Comparison of ENCODE assay signal across 31 mouse cellular contexts in the genomic region with DNA sequence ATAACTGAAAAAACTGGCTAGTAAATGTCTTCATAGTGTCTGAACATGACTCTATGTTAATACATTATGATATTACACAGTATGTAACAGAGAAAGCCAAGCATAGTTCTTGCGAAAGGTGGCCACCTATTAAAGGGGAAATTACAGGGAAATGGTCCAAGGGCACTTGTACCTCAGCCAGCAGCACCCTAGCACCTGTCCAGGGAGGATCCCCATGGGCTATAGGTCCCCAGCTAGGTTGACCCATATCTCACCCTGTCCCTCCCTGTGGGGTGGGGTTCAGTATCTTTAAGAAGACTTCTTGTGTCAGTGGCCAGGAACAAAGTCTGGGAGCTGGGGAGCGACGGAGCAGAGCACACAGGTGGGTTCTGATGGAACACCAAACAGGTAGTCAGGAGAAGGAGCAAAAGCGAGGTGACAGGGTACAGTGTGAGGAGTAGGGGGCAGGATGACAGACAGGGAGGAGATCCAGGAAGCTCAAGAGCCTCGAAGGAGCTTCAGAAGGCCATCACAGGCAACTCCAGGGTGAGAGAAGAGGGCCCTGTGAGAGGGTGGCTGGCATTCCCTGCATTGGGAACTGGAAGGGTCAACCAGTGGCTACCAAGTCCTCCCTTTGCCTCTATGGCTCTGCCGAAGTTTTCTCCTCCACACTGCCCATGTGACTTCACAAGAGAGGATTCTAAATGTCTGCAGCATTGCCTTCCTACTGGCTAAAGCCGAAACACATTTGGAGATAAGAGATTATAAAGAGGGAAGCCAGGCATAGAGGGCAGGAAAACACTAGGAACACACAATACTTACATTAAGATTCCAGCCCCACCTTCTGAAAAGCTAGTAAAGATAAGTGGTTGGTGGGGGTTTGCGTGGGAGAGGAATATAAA. TPM values are rescaled to one million over a fixed set of nuclear protein-coding genes. Genes with fewer than 3 reads are reported as not detected.
DNase-seq lines count a peak whose midpoint lies in the region; ATAC-seq and TF ChIP-seq lines count a peak whose summit lies in the region.
"Had no signal": no experiment of that assay in that cellular context is flagged by ENCODE, and none has a peak within 500 bp of the region (broad histone marks: within the 10 kb centered on the region; RNA-seq: fewer than 3 reads in every experiment).

No protein-coding gene starts in this region.

- no peaks in the 10 kb centered on the region for H3K9me3 ChIP-seq in heart, embryonic 10.5 days
- no peaks in the 10 kb centered on the region; the same call in 1 of the 2 replicates for H3K9me3 ChIP-seq in heart, embryonic 11.5 days (replicated peaks; ENCODE audit: control insufficient read depth, low read length)
- no peaks in the 10 kb centered on the region for H3K9me3 ChIP-seq in kidney, embryonic 16.5 days (ENCODE audit: low read length)
- H3K9me3 ChIP-seq in kidney, postnatal 0 days (replicated peaks; ENCODE audit: low read length), result no peaks in the 10 kb centered on the region
- no peaks in the 10 kb centered on the region for H3K9me3 ChIP-seq in forebrain, embryonic 15.5 days
- H3K9me3 ChIP-seq: embryonic facial prominence, embryonic 15.5 days; liver, embryonic 13.5 days; stomach, embryonic 15.5 days had no signal

- DNase-seq in heart, embryonic 10.5 days (ENCODE audit: low spot score), result peak; percentile 72
- no peak for DNase-seq in kidney, adult 9 months
- DNase-seq in kidney, postnatal 0 days (ENCODE audit: low spot score), result no peak
- DNase-seq in yolk sac, embryonic 10.5 days (ENCODE audit: low spot score), result peak; percentile 20
- DNase-seq: adrenal gland, postnatal 10 days; cerebellum, adult 8-10 months; cerebellum, postnatal 25 days; gastrocnemius, postnatal 25 days; heart, adult 2 months; heart, postnatal 14 days; liver, embryonic 13.5 days; lung, adult 2 months; lung, postnatal 10 days; midbrain, embryonic 14.5 days; retina, postnatal 1 day; right cerebral cortex, postnatal 14 days; thymus, adult 18-20 months; thymus, postnatal 25 days had no signal

- no peak overlapping the region for H3K4me2 ChIP-seq in heart, embryonic 11.5 days
- H3K4me2 ChIP-seq in kidney, embryonic 16.5 days (replicated peaks; ENCODE audit: low read depth, low read length), result no peak overlapping the region
- no peak overlapping the region for H3K4me2 ChIP-seq in kidney, postnatal 0 days (ENCODE audit: low read length)
- H3K4me2 ChIP-seq in forebrain, embryonic 15.5 days (replicated peaks), result no peak overlapping the region
- H3K4me2 ChIP-seq: embryonic facial prominence, embryonic 15.5 days; forebrain, embryonic 12.5 days; liver, embryonic 13.5 days; stomach, embryonic 15.5 days had no signal

- H3K27me3 ChIP-seq in heart, embryonic 10.5 days (ENCODE audit: insufficient read depth, poor library complexity, severe bottlenecking), result no peaks in the 10 kb centered on the region
- H3K27me3 ChIP-seq in heart, embryonic 11.5 days (ENCODE audit: control insufficient read depth, insufficient read depth, low read length), result no peaks in the 10 kb centered on the region
- H3K27me3 ChIP-seq in kidney, embryonic 16.5 days (ENCODE audit: insufficient read depth, low read length), result no peaks in the 10 kb centered on the region
- H3K27me3 ChIP-seq in kidney, postnatal 0 days (ENCODE audit: insufficient read depth, low read length), result no peaks in the 10 kb centered on the region
- no peaks in the 10 kb centered on the region for H3K27me3 ChIP-seq in forebrain, embryonic 15.5 days
- H3K27me3 ChIP-seq: embryonic facial prominence, embryonic 15.5 days; forebrain, embryonic 12.5 days; liver, embryonic 13.5 days; Patski; stomach, embryonic 15.5 days had no signal

- H3K27ac ChIP-seq in heart, embryonic 10.5 days, result no peak overlapping the region
- no peak overlapping the region for H3K27ac ChIP-seq in heart, embryonic 11.5 days (ENCODE audit: low read depth, low read length)
- H3K27ac ChIP-seq in kidney, embryonic 16.5 days (ENCODE audit: low read length), result peak overlapping the region; percentile 94
- peak overlapping the region; percentile 91 for H3K27ac ChIP-seq in kidney, postnatal 0 days
- no peak overlapping the region for H3K27ac ChIP-seq in forebrain, embryonic 15.5 days (replicated peaks)
- H3K27ac ChIP-seq: embryonic facial prominence, embryonic 10.5 days; embryonic facial prominence, embryonic 15.5 days; forebrain, embryonic 12.5 days; heart, adult 2 months; hindbrain, postnatal 0 days; liver, embryonic 13.5 days; macrophage; stomach, embryonic 15.5 days had no signal

- no peaks in the 10 kb centered on the region for H3K36me3 ChIP-seq in heart, embryonic 10.5 days
- H3K36me3 ChIP-seq in heart, embryonic 11.5 days (ENCODE audit: control insufficient read depth, insufficient read depth, low read length), result no peaks in the 10 kb centered on the region
- no peaks in the 10 kb centered on the region for H3K36me3 ChIP-seq in kidney, embryonic 16.5 days (ENCODE audit: insufficient read depth, low read length)
- no peaks in the 10 kb centered on the region for H3K36me3 ChIP-seq in kidney, postnatal 0 days (ENCODE audit: insufficient read depth, low read length)
- no peaks in the 10 kb centered on the region for H3K36me3 ChIP-seq in forebrain, embryonic 15.5 days
- H3K36me3 ChIP-seq: embryonic facial prominence, embryonic 10.5 days; embryonic facial prominence, embryonic 15.5 days; forebrain, embryonic 12.5 days; liver, embryonic 13.5 days; stomach, embryonic 15.5 days had no signal

- no peak overlapping the region for H3K9ac ChIP-seq in heart, embryonic 11.5 days (ENCODE audit: low read depth, low read length)
- peak overlapping the region; percentile 36; the same call in 1 of the 2 replicates for H3K9ac ChIP-seq in kidney, embryonic 16.5 days (replicated peaks; ENCODE audit: low read length)
- H3K9ac ChIP-seq in kidney, postnatal 0 days (ENCODE audit: low read depth, low read length), result no peak overlapping the region
- no peak overlapping the region for H3K9ac ChIP-seq in forebrain, embryonic 15.5 days (replicated peaks)
- H3K9ac ChIP-seq: embryonic facial prominence, embryonic 15.5 days; forebrain, embryonic 12.5 days; liver, embryonic 13.5 days; stomach, embryonic 15.5 days had no signal

- WGBS in heart, embryonic 10.5 days, result 77% methylated on average over 8 of the region's 8 CpGs
- 68% methylated on average over 8 of the region's 8 CpGs for WGBS in heart, embryonic 11.5 days (ENCODE audit: insufficient replicate concordance)
- WGBS in kidney, embryonic 16.5 days, result 75% methylated on average over 8 of the region's 8 CpGs
- WGBS in kidney, postnatal 0 days, result 68% methylated on average over 8 of the region's 8 CpGs
- 94% methylated on average over 8 of the region's 8 CpGs for WGBS in forebrain, embryonic 15.5 days

- no peaks in the 10 kb centered on the region for H3K4me1 ChIP-seq in heart, embryonic 10.5 days
- H3K4me1 ChIP-seq in heart, embryonic 11.5 days (ENCODE audit: control insufficient read depth, insufficient read depth, low read length), result no peaks in the 10 kb centered on the region
- H3K4me1 ChIP-seq in kidney, embryonic 16.5 days (ENCODE audit: insufficient read depth, low read length), result 0 out of 2 replicates have a peak, but pooled peaks cover 10% of the 10 kb centered on the region
- 0 out of 2 replicates have a peak, but pooled peaks cover 5% of the 10 kb centered on the region for H3K4me1 ChIP-seq in kidney, postnatal 0 days (replicated peaks; ENCODE audit: insufficient read depth, low read length)
- no peaks in the 10 kb centered on the region for H3K4me1 ChIP-seq in forebrain, embryonic 15.5 days
- H3K4me1 ChIP-seq: embryonic facial prominence, embryonic 10.5 days; embryonic facial prominence, embryonic 15.5 days; forebrain, embryonic 12.5 days; stomach, embryonic 15.5 days had no signal

- no peak for TF ChIP-seq CTCF in kidney, postnatal 0 days (IDR thresholded peaks at IDR 0.05; ENCODE audit: low read depth)

- ATAC-seq in heart, embryonic 11.5 days (replicated peaks; ENCODE audit: insufficient number of reproducible peaks, low FRiP score, low TSS enrichment), result no peak
- peak; percentile 51; the same call in 1 of the 2 replicates for ATAC-seq in kidney, embryonic 16.5 days (ENCODE audit: low FRiP score, low TSS enrichment)
- ATAC-seq in kidney, postnatal 0 days (replicated peaks; ENCODE audit: low FRiP score, low read depth), result 0 out of 2 replicates have a peak, but pooled peaks have one; percentile 10
- ATAC-seq in forebrain, embryonic 15.5 days (replicated peaks), result no peak
- ATAC-seq: hindbrain, postnatal 0 days had no signal

- no peak overlapping the region for H3K4me3 ChIP-seq in heart, embryonic 10.5 days
- no peak overlapping the region for H3K4me3 ChIP-seq in heart, embryonic 11.5 days (ENCODE audit: low read depth, low read length)
- no peak overlapping the region for H3K4me3 ChIP-seq in kidney, embryonic 16.5 days (ENCODE audit: low read length)
- H3K4me3 ChIP-seq in kidney, postnatal 0 days (replicated peaks; ENCODE audit: low read depth, low read length), result no peak overlapping the region
- H3K4me3 ChIP-seq in forebrain, embryonic 15.5 days, result no peak overlapping the region
- H3K4me3 ChIP-seq: embryonic facial prominence, embryonic 10.5 days; embryonic facial prominence, embryonic 15.5 days; forebrain, embryonic 12.5 days; heart, adult 2 months; liver, embryonic 13.5 days; stomach, embryonic 15.5 days had no signal

RNA-seq across cellular contexts. Expression of gene Aoc1, which starts 22.5 kb away (rescaled TPM):
- not detected in 2 replicates for polyA plus RNA-seq in heart, embryonic 10.5 days (2016; fragmentation: Nextera tagmentation; extraction: Ambion mirVana)
- not detected in 2 replicates for polyA plus RNA-seq in heart, embryonic 11.5 days (2014; fragmentation: Nextera tagmentation; extraction: Ambion mirVana)
- polyA plus RNA-seq in kidney, embryonic 16.5 days (2015; fragmentation: Nextera tagmentation; extraction: Ambion mirVana), result 4.7 and 6.0 TPM in 2 replicates
- 9.9 and 11.0 TPM in 2 replicates for polyA plus RNA-seq in kidney, postnatal 0 days (2015; fragmentation: Nextera tagmentation; extraction: Ambion mirVana)
- not detected in 2 replicates for polyA plus RNA-seq in forebrain, embryonic 15.5 days (2015; fragmentation: Nextera tagmentation; extraction: Ambion mirVana)
- polyA plus RNA-seq: forebrain, embryonic 12.5 days; heart, embryonic 14.5 days; hindbrain, embryonic 11.5 days; liver, embryonic 13.5 days; macrophage; midbrain, embryonic 14.5 days; neural tube, embryonic 14.5 days had no signal

RNA-seq across cellular contexts. Expression of gene 1600015I10Rik, which starts 34.5 kb away (rescaled TPM):
- polyA plus RNA-seq in heart, embryonic 10.5 days (2016; fragmentation: Nextera tagmentation; extraction: Ambion mirVana), result 0.05 TPM in 1 of 2 replicates, not detected in the other
- polyA plus RNA-seq in heart, embryonic 11.5 days (2014; fragmentation: Nextera tagmentation; extraction: Ambion mirVana), result 0.08 and 0.14 TPM in 2 replicates
- polyA plus RNA-seq in kidney, embryonic 16.5 days (2015; fragmentation: Nextera tagmentation; extraction: Ambion mirVana), result not detected in 2 replicates
- not detected in 2 replicates for polyA plus RNA-seq in kidney, postnatal 0 days (2015; fragmentation: Nextera tagmentation; extraction: Ambion mirVana)
- not detected in 2 replicates for polyA plus RNA-seq in forebrain, embryonic 15.5 days (2015; fragmentation: Nextera tagmentation; extraction: Ambion mirVana)
- polyA plus RNA-seq: embryonic facial prominence, embryonic 10.5 days; embryonic facial prominence, embryonic 15.5 days; forebrain, embryonic 12.5 days; hindbrain, embryonic 11.5 days; hindbrain, postnatal 0 days; liver, embryonic 13.5 days; lung, adult 2 months; macrophage; midbrain, embryonic 14.5 days; neural tube, embryonic 14.5 days; Patski; stomach, embryonic 15.5 days had no signal

RNA-seq across cellular contexts. Expression of gene Tmem176b, which starts 53.9 kb away (rescaled TPM):
- polyA plus RNA-seq in heart, embryonic 10.5 days (2016; fragmentation: Nextera tagmentation; extraction: Ambion mirVana), result 150 and 178 TPM in 2 replicates
- polyA plus RNA-seq in heart, embryonic 11.5 days (2014; fragmentation: Nextera tagmentation; extraction: Ambion mirVana), result 219 and 237 TPM in 2 replicates
- 479 and 496 TPM in 2 replicates for polyA plus RNA-seq in kidney, embryonic 16.5 days (2015; fragmentation: Nextera tagmentation; extraction: Ambion mirVana)
- polyA plus RNA-seq in kidney, postnatal 0 days (2015; fragmentation: Nextera tagmentation; extraction: Ambion mirVana), result 669 and 685 TPM in 2 replicates
- 85.0 and 90.2 TPM in 2 replicates for polyA plus RNA-seq in forebrain, embryonic 15.5 days (2015; fragmentation: Nextera tagmentation; extraction: Ambion mirVana)

RNA-seq across cellular contexts. Expression of gene Tmem176a, which starts 54.5 kb away (rescaled TPM):
- 65.3 and 84.3 TPM in 2 replicates for polyA plus RNA-seq in heart, embryonic 10.5 days (2016; fragmentation: Nextera tagmentation; extraction: Ambion mirVana)
- 104 and 108 TPM in 2 replicates for polyA plus RNA-seq in heart, embryonic 11.5 days (2014; fragmentation: Nextera tagmentation; extraction: Ambion mirVana)
- 194 and 227 TPM in 2 replicates for polyA plus RNA-seq in kidney, embryonic 16.5 days (2015; fragmentation: Nextera tagmentation; extraction: Ambion mirVana)
- polyA plus RNA-seq in kidney, postnatal 0 days (2015; fragmentation: Nextera tagmentation; extraction: Ambion mirVana), result 315 and 333 TPM in 2 replicates
- 11.1 and 11.2 TPM in 2 replicates for polyA plus RNA-seq in forebrain, embryonic 15.5 days (2015; fragmentation: Nextera tagmentation; extraction: Ambion mirVana)

Comparison
In these comparisons a context has a peak if more than half of its experiments do, and no peak if none do; other contexts are left out.
1. DNase-seq: peak in heart, embryonic 10.5 days (single experiment) and yolk sac, embryonic 10.5 days (single experiment); none in kidney, adult 9 months (single experiment) and kidney, postnatal 0 days (single experiment).
2. H3K27ac ChIP-seq: peak in kidney, embryonic 16.5 days (single experiment) and kidney, postnatal 0 days (single experiment); none in heart, embryonic 10.5 days (single experiment), heart, embryonic 11.5 days (single experiment) and forebrain, embryonic 15.5 days (single experiment).
3. ATAC-seq: peak in kidney, embryonic 16.5 days (single experiment) and kidney, postnatal 0 days (single experiment); none in heart, embryonic 11.5 days (single experiment) and forebrain, embryonic 15.5 days (single experiment).